Mouse (Mus musculus): ENCODE measurements around the gene Ugt1a9.

DNA sequence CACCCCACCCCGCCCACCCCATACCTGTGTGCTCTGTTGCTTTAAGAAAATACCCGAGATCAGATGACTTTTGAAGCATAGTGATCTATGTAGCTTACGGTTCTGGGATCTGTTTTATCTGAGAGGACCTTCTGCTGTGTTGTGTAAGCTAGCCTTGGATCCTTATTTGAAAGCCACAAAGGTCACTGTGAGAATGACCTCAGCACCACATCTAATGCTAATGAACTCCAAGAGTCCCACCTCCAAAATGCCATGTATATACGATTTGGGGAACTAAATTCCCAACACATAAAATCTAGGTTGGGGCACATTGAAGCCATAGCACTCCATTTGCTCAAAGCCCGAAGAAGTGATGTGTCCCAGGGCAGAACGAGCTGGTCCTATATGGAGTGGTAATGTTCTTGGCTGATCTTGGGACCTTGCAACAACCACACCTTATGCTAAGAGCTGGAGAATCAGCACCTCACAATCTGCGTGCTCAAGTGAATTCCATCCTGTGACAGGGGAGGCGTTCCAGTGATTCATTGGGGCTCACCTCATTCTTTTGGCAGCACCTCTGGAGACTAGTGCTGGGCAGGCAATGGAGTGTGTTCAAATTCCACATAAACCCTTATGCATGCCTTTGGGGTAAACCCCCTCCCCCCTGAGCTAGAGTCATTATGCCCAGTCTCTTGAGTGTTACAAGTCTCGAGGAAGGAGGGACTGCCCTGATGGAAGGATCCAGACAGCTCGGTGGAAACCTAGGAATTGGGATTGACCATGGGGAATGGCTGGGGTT, 186.5 kb downstream of the Ugt1a9 start:
- TF ChIP-seq GATA1 (IDR thresholded peaks at IDR 0.05; ENCODE audit: low read length), result no peak
- no peak for TF ChIP-seq TAL1 (IDR thresholded peaks at IDR 0.05; ENCODE audit: low read length)

All from erythroblast, embryonic 14.5 days (primary cell).